Mouse (Mus musculus) activated CD4-positive, CD25-positive, alpha-beta regulatory T cell (primary cell): Measurements from ENCODE around the gene Gaa. TPM values are rescaled to one million over a fixed set of nuclear protein-coding genes. Genes with fewer than 3 reads are reported as not detected.

Experiments
- polyA plus RNA-seq, 2 experiments: library from polyadenylated mRNA; unstranded; fragments of 100-300 nt; shearing (Covaris generic); gene quantifications; one replicate each; pipeline ENCODE4 v1.2.1; 2017

The Gaa gene
- 10 to 100 TPM in 1 of 2 experiments, 1 to 10 TPM in 1; 7.3 to 17.3 TPM for polyA plus RNA-seq

DNA sequence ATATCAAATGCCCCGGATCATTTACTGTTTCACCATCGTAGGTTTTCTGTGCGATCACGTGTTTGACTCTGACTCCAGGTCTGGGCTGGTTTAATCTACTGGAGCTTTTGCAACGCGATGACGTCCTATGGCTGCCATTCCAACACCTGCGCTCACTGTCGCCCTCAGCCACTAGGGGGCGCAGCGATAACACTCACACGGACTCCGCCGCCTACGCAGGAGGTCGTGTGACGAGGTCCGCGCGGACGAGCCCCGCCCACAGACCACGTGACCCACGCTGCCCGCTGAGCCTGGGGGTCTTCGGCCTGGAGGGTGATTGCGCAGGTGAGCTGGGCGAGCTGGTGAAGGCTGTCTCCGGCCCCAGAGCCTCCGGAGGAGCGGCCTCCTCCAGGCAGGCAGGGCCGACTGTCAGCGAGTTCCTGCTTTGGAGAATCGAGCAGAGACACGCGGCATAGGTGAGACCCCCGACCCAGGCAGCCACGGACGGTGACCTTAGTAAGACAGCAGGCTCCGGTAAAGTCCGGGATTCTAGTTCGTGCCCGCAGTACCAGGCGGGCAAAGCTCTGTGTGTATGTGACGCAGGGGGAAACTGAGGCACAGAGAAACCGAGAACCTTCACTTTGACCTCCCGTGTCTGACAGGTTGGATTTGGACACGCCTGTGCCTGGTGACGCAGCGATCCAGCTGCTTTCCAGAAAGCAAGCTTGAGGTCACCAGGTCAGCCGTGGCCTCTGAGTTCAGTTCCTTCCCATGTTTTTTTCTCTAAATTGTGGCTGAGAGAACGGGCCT, at the start of gene Gaa:
Gaa (plus strand) TSS at position 120 of the 789 bp plus-strand sequence.

GRCm38 (mm10) chr11:119228091-119228781, 39.5 kb upstream of the Gaa start, which contains the start of the genes Tbc1d16 and Ccdc40:
Tbc1d16 (minus strand) TSS chr11:119228499.
Ccdc40 (plus strand) TSS chr11:119228572.

DNA sequence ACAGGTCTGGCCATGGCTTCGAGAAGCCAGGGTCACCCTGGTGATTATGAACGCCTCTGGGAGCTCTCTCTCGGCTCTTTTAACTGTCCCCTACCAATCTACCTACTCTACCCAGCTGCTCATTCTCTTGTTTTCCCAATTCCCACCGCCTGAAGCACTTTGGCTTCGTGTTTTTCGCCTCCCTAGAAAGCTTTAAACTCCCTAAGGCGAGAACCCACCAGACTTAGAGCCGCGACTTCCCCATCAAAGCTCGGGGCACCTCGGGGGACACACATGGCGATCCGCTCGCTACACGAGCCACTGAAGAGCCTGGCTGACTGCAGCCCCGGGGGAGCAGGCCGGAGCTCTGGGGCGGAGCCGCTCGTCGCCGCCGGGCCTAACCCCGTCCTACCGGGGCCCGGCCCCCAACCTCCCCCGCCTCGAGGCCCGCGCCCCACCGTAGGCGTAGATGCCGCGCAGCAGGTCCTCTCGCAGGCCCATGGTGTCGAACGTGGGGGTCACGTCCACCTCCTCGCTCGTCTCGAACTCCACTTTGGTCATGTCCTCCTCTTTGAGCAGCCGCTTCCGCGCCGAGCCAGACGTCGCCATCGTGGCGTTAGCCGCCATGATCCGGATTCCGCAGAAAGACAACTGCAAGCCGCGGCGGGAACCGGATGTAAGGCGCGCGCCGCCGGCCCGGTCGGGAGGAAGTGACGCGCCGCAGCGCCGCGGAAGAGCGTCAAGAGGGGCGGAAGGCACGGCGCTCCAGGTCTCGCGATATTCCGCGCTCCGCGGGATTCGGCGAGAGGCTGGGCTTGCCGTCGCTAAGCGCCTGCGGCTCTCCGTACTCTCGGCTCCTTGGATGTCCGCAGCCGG, 31.9 kb downstream of the Gaa start, which contains the start of gene Eif4a3:
Eif4a3 (minus strand) TSS at position 699 of the 855 bp plus-strand sequence.

GRCm38 (mm10) chr11:119307658-119307867, 39.9 kb downstream of the Gaa start, which contains the start of gene Card14:
Card14 (plus strand) TSS chr11:119307768.

Other genes with a start within 250 kb of the Gaa start
- 1 to 10 TPM; 4.3 to 9.5 TPM for gene Cbx2, start 244.9 kb upstream of the Gaa start, polyA plus RNA-seq
- gene Cbx8, start 226.9 kb upstream of the Gaa start, polyA plus RNA-seq, result 10 to 100 TPM; 14.7 to 15.5 TPM
- 10 to 100 TPM; 57.3 to 74.3 TPM for gene Cbx4, start 181.7 kb upstream of the Gaa start, polyA plus RNA-seq
- gene Tbc1d16, start 39.4 kb upstream of the Gaa start, polyA plus RNA-seq, result under 1 TPM; 0.33 to 0.49 TPM
- 1 to 10 TPM; 1.7 to 1.8 TPM for gene Ccdc40, start 39.3 kb upstream of the Gaa start, polyA plus RNA-seq
- gene Eif4a3, start 32.2 kb downstream of the Gaa start, polyA plus RNA-seq, result 100 to 1,000 TPM; 263 to 344 TPM
- gene Card14, start 39.9 kb downstream of the Gaa start, polyA plus RNA-seq, result under 1 TPM in 1 of 2 experiments, not detected in 1; 0.12 TPM
- gene Sgsh, start 87.6 kb downstream of the Gaa start, polyA plus RNA-seq, result 10 to 100 TPM; 15.1 to 19.5 TPM
- 10 to 100 TPM; 12.9 to 22.0 TPM for gene Slc26a11, start 87.7 kb downstream of the Gaa start, polyA plus RNA-seq
- gene Rnf213, start 125.2 kb downstream of the Gaa start, polyA plus RNA-seq, result 10 to 100 TPM; 18.9 to 23.9 TPM
- 10 to 100 TPM; 24.5 TPM for gene Endov, start 223.5 kb downstream of the Gaa start, polyA plus RNA-seq